Mouse (Mus musculus): ENCODE results near the gene 1700086D15Rik. TPM values are rescaled to one million over a fixed set of nuclear protein-coding genes. Genes with fewer than 3 reads are reported as not detected.

1700086D15Rik gene
- polyA plus RNA-seq (2015; fragmentation: Illumina TruSeq; extraction: RNeasy Lipid Tissue Mini Kit (QIAGEN cat#74804); ENCODE audit: low read depth, low replicate concordance) = not detected

DNA sequence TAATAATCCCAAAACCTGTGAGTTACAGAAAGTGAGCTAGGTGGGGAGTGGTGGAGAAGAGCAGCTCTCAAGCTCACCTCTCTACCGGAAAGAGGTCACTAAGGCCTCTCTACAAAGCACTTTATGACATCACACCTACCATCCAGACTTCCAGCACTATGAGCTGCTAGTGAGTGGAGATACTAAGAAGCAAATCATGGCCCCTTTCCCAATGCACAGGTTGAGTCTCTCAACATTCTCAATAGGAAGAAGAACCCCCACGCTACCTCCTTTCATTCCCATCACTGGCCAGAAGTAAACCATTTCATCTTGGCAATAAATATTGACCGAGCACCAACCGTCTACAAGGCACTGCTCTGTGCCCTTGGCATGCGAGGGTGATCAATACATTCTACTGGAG lies at the start of gene 1700086D15Rik:
Gene 1700086D15Rik, minus strand, starts transcription at position 101 of the 400 bp plus-strand sequence.

DNA sequence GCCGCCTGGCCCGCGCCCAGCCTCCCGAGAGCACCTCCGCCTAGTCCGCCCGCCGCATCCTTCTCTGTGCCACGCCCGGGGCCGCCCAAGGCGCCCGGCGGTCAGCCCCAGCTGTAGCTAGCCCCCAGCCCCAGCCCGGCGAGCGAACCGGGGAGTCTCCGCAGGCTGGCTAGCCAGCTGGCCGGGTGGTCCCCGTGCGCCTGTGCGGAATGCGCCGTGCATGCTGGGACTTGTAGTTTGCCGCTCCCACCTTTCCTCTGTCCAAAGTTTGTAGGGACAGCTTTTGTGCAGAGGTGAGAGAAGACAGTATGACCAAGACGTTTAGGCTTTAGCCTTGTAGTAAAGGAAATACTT lies 3.1 kb upstream of the 1700086D15Rik start, which contains the start of gene Arhgap44:
Gene Arhgap44, minus strand, starts transcription at position 195 of the 354 bp plus-strand sequence.

Other genes starting within 250 kb of the 1700086D15Rik start
- gene Elac2, start 180.9 kb downstream of the 1700086D15Rik start, polyA plus RNA-seq (2015; fragmentation: Illumina TruSeq; extraction: RNeasy Lipid Tissue Mini Kit (QIAGEN cat#74804); ENCODE audit: low read depth, low replicate concordance) = 21.6 TPM
- gene Arhgap44, start 3.1 kb upstream of the 1700086D15Rik start, polyA plus RNA-seq (2015; fragmentation: Illumina TruSeq; extraction: RNeasy Lipid Tissue Mini Kit (QIAGEN cat#74804); ENCODE audit: low read depth, low replicate concordance) = 86.1 TPM
- gene Myocd, start 110.1 kb upstream of the 1700086D15Rik start, polyA plus RNA-seq (2015; fragmentation: Illumina TruSeq; extraction: RNeasy Lipid Tissue Mini Kit (QIAGEN cat#74804); ENCODE audit: low read depth, low replicate concordance) = not detected